Mouse (Mus musculus) kidney, adult 2 months (tissue): ENCODE measurements at regions not wholly inside any gene's neighbourhood (a gene's known extent, or its start where the extent isn't known, plus 50 kb on each side); places are given as distances from the start of the nearest gene placed in this dataset.
A peak's percentile ranks its signal among the peaks of the same experiment; 100 is the strongest.

Source experiments
- DNase-seq: peaks from one replicate; pipeline ENCODE4 v3.0.0; 2021
- H3K27ac ChIP-seq: fragments of 200-500 bp; 2 replicates; pipeline ENCODE4 v1.5.1; 2012; ENCODE audit warnings: low read depth, low read length, control low read depth, inconsistent platforms; ENCODE audit not compliant: insufficient read depth
- H3K27me3 ChIP-seq: fragments of 200-500 bp; replicated peaks from 2 replicates; pipeline ENCODE4 v1.6.1; 2012; ENCODE audit warnings: mild to moderate bottlenecking, moderate library complexity, low read length, inconsistent platforms; ENCODE audit not compliant: control insufficient read depth, insufficient read depth
- H3K36me3 ChIP-seq: fragments of 200-500 bp; 2 replicates; pipeline ENCODE4 v1.6.1; 2012; ENCODE audit warnings: mild to moderate bottlenecking, moderate library complexity, low read length, inconsistent platforms; ENCODE audit not compliant: control insufficient read depth, insufficient read depth
- H3K4me1 ChIP-seq: fragments of 200-500 bp; 2 replicates; pipeline ENCODE4 v1.6.1; 2011; ENCODE audit warnings: low read length; ENCODE audit not compliant: control insufficient read depth, insufficient read depth
- H3K4me3 ChIP-seq: fragments of 200-500 bp; 2 replicates; pipeline ENCODE4 v1.5.1; 2011; ENCODE audit warnings: mild to moderate bottlenecking, low read depth, low read length, control low read depth; ENCODE audit not compliant: insufficient read depth
- CTCF ChIP-seq: fragments of 200-500 bp; conservative IDR thresholded peaks from 2 replicates; pipeline ENCODE4 v1.5.1; 2011; ENCODE audit warnings: low read depth, mild to moderate bottlenecking, control low read depth, low read length, moderate library complexity, mixed read lengths; ENCODE audit not compliant: insufficient read depth, insufficient read length
- POLR2A ChIP-seq: fragments of 200-500 bp; IDR thresholded peaks from one replicate; pipeline ENCODE4 v1.6.1; 2011; ENCODE audit warnings: low read depth, low read length, control low read depth
- WGBS: fragments of 180-500 bp; shearing (Covaris S2); methylation state at CpG from one replicate; pipeline ENCODE4 v1.1.7; 2018; 5-methylcytosine and 5-hydroxymethylcytosine counted together

GRCm38 (mm10) chr13:57232906-57233305, 337.1 kb upstream of the Trpc7 start:
- WGBS: 82% methylated on average over 5 of the region's 5 CpGs
- TF ChIP-seq CTCF (no peak), POLR2A (no peak)
- Histone ChIP-seq H3K36me3 (no peaks in the 10 kb centered on the region), H3K27me3 (no peaks in the 10 kb centered on the region), H3K4me1 (no peaks in the 10 kb centered on the region), H3K27ac (no peak overlapping the region), H3K4me3 (no peak overlapping the region)
- no peak for DNase-seq

GRCm38 (mm10) chr13:57231666-57232065, 335.9 kb upstream of the Trpc7 start:
- no peaks in the 10 kb centered on the region for H3K4me1 ChIP-seq
- H3K27ac ChIP-seq: no peak overlapping the region
- H3K36me3 ChIP-seq: no peaks in the 10 kb centered on the region
- TF ChIP-seq POLR2A (no peak), CTCF (no peak)
- H3K4me3 ChIP-seq: no peak overlapping the region
- 55% methylated on average over 3 of the region's 3 CpGs for WGBS
- H3K27me3 ChIP-seq: no peaks in the 10 kb centered on the region
- DNase-seq: no peak

- Histone ChIP-seq H3K4me1 (no peaks in the 10 kb centered on the region), H3K27me3 (no peaks in the 10 kb centered on the region), H3K27ac (no peak overlapping the region), H3K36me3 (no peaks in the 10 kb centered on the region), H3K4me3 (no peak overlapping the region)
- DNase-seq: no peak
- 68% methylated on average over 4 of the region's 4 CpGs for WGBS
- TF ChIP-seq CTCF: no peak
- TF ChIP-seq POLR2A: no peak
Observed at GRCm38 (mm10) chr13:57230253-57230652, 334.5 kb upstream of the Trpc7 start.

- peak; percentile 10 for DNase-seq
- TF ChIP-seq POLR2A: no peak
- 34% methylated on average over 8 of the region's 8 CpGs for WGBS
- no peak overlapping the region for H3K27ac ChIP-seq
- no peaks in the 10 kb centered on the region for H3K36me3 ChIP-seq
- H3K4me3 ChIP-seq: no peak overlapping the region
- no peaks in the 10 kb centered on the region for H3K4me1 ChIP-seq
- no peaks in the 10 kb centered on the region for H3K27me3 ChIP-seq
Observed at GRCm38 (mm10) chr13:57221092-57221491, 325.3 kb upstream of the Trpc7 start.

- no peak overlapping the region for H3K27ac ChIP-seq
- no peak overlapping the region for H3K4me3 ChIP-seq
- no peaks in the 10 kb centered on the region for H3K27me3 ChIP-seq
- TF ChIP-seq CTCF: no peak
- no peaks in the 10 kb centered on the region for H3K36me3 ChIP-seq
- WGBS: 39% methylated on average over 7 of the region's 7 CpGs
- H3K4me1 ChIP-seq: no peaks in the 10 kb centered on the region
- no peak for DNase-seq
Observed at GRCm38 (mm10) chr13:57216161-57216560, 320.4 kb upstream of the Trpc7 start.

GRCm38 (mm10) chr13:57212251-57212650, 316.5 kb upstream of the Trpc7 start:
- TF ChIP-seq POLR2A: no peak
- TF ChIP-seq CTCF: no peak
- H3K4me1 ChIP-seq: no peaks in the 10 kb centered on the region
- H3K27me3 ChIP-seq: no peaks in the 10 kb centered on the region
- no peak overlapping the region for H3K4me3 ChIP-seq
- H3K27ac ChIP-seq: no peak overlapping the region
- 89% methylated on average over 1 of the region's 1 CpGs for WGBS
- H3K36me3 ChIP-seq: no peaks in the 10 kb centered on the region
- no peak for DNase-seq

GRCm38 (mm10) chr13:57191195-57191594, 295.4 kb upstream of the Trpc7 start:
- Histone ChIP-seq H3K27ac (no peak overlapping the region), H3K27me3 (no peaks in the 10 kb centered on the region), H3K36me3 (no peaks in the 10 kb centered on the region), H3K4me3 (no peak overlapping the region), H3K4me1 (no peaks in the 10 kb centered on the region)
- WGBS: 69% methylated on average over 3 of the region's 3 CpGs
- DNase-seq: no peak
- no peak for TF ChIP-seq CTCF
- TF ChIP-seq POLR2A: no peak

GRCm38 (mm10) chr13:57189246-57189645, 293.5 kb upstream of the Trpc7 start:
- no peak for DNase-seq
- WGBS: 41% methylated on average over 3 of the region's 3 CpGs
- TF ChIP-seq CTCF (no peak), POLR2A (no peak)
- Histone ChIP-seq H3K4me3 (no peak overlapping the region), H3K27me3 (no peaks in the 10 kb centered on the region), H3K36me3 (no peaks in the 10 kb centered on the region), H3K4me1 (no peaks in the 10 kb centered on the region), H3K27ac (no peak overlapping the region)
